Comparison of ENCODE assay signal across 14 mouse cellular contexts in genomic region chr1:193102996-193103395, GRCm38 (mm10).
"Had no signal": no experiment of that assay in that cellular context is flagged by ENCODE, and none has a peak within 500 bp of the region (broad histone marks: within the 10 kb centered on the region; RNA-seq: fewer than 3 reads in every experiment).

No protein-coding gene starts in this region.

- DNase-seq: lung, adult 18-20 months; lung, embryonic 14.5 days; lung, postnatal 10 days; lung, postnatal 4 days; midbrain, embryonic 14.5 days; right cerebral cortex, postnatal 14 days; thymus, adult 2 months; thymus, postnatal 4 days had no signal

- H3K27ac ChIP-seq: midbrain, embryonic 10.5 days; midbrain, embryonic 12.5 days; neural tube, embryonic 12.5 days; stomach, embryonic 15.5 days; stomach, postnatal 0 days had no signal

- ATAC-seq: midbrain, embryonic 16.5 days had no signal

- H3K4me3 ChIP-seq: midbrain, embryonic 10.5 days; midbrain, embryonic 12.5 days; neural tube, embryonic 12.5 days; stomach, embryonic 15.5 days had no signal
